8 mouse cellular contexts compared by ENCODE assay signal in genomic region chr15:27937003-27937860, GRCm38 (mm10).
DNase-seq lines count a peak whose midpoint lies in the region; ATAC-seq and TF ChIP-seq lines count a peak whose summit lies in the region.

No protein-coding gene starts in this region.

- peak overlapping the region; percentile 48 for H3K4me3 ChIP-seq in cerebellum, adult 2 months (replicated peaks; ENCODE audit: insufficient read depth, low read depth, low read length)
- peak overlapping the region; percentile 31 for H3K4me3 ChIP-seq in hindbrain, embryonic 16.5 days (ENCODE audit: low read length)

- peak overlapping the region; percentile 98 for H3K27ac ChIP-seq in cerebellum, adult 2 months (ENCODE audit: insufficient read depth, low read length)
- H3K27ac ChIP-seq in hindbrain, embryonic 16.5 days (ENCODE audit: low read depth, low read length) = peak overlapping the region; percentile 92

- peak; percentile 90; the same call in 1 of the 2 replicates for TF ChIP-seq POLR2A in cerebellum, adult 2 months (IDR thresholded peaks at IDR 0.05; ENCODE audit: borderline replicate concordance, insufficient read depth, low read length)

- H3K9me3 ChIP-seq in hindbrain, embryonic 16.5 days (ENCODE audit: control insufficient read depth, low read length) = no peaks in the 10 kb centered on the region

- peak; percentile 85 for ATAC-seq in Patski
- ATAC-seq in hindbrain, embryonic 16.5 days = peak; percentile 96

- H3K27me3 ChIP-seq in Patski = no peaks in the 10 kb centered on the region
- no peaks in the 10 kb centered on the region for H3K27me3 ChIP-seq in cerebellum, adult 2 months (ENCODE audit: control insufficient read depth, insufficient read depth, low read length)
- no peaks in the 10 kb centered on the region for H3K27me3 ChIP-seq in hindbrain, embryonic 16.5 days (replicated peaks; ENCODE audit: control insufficient read depth, insufficient read depth, low read length)

- H3K36me3 ChIP-seq in hindbrain, embryonic 16.5 days (ENCODE audit: control insufficient read depth, insufficient read depth, low read length) = no peaks in the 10 kb centered on the region

- peak overlapping the region; percentile 68 for H3K4me2 ChIP-seq in hindbrain, embryonic 16.5 days (ENCODE audit: low read length)

- H3K9ac ChIP-seq in hindbrain, embryonic 16.5 days (ENCODE audit: low read depth, low read length) = peak overlapping the region; percentile 61

- TF ChIP-seq CTCF in Patski (IDR thresholded peaks at IDR 0.05) = no peak
- no peak; the same call in 1 of the 2 replicates for TF ChIP-seq CTCF in cerebellum, adult 2 months (IDR thresholded peaks at IDR 0.05; ENCODE audit: borderline replicate concordance, insufficient read depth, low read depth, low read length)

- in situ Hi-C loops in Patski (cut with MboI; ENCODE audit: low pct_unique_long_range_greater_than_20kb) = no loop called here

- peaks cover 63% of the 10 kb centered on the region for H3K4me1 ChIP-seq in cerebellum, adult 2 months (ENCODE audit: control insufficient read depth, insufficient read depth, low read length)
- peaks cover 55% of the 10 kb centered on the region for H3K4me1 ChIP-seq in hindbrain, embryonic 16.5 days (ENCODE audit: control insufficient read depth, insufficient read depth, low read depth, low read length)

- POLR2A ChIA-PET in Patski (lab: Charles Lee) = interaction anchor here (0.7 to 1.2 kb wide), 3 partner anchors 11 to 89 kb away, joined by 3 to 4 read pairs (median 3); partner anchors contain the start of gene Trio

- peak; percentile 83 for DNase-seq in Patski (ENCODE audit: low read depth, low spot score)
- peak; percentile 87 to 91 for DNase-seq in cerebellum, adult 2 months
- DNase-seq in forelimb bud, embryonic 11.5 days (ENCODE audit: low read depth, low spot score) = peak; percentile 76
- peak; percentile 66 for DNase-seq in left cerebral cortex, adult 11 months (ENCODE audit: low spot score)
- DNase-seq in lung, postnatal 36 days = peak; percentile 53
- peak; percentile 58 for DNase-seq in right cerebral cortex, postnatal 14 days
- no peak for DNase-seq in spleen, adult 12 weeks (ENCODE audit: low spot score)

- CTCF ChIA-PET in Patski (lab: Charles Lee) = interaction anchor here (0.9 to 1.5 kb wide), 4 partner anchors 9 to 41 kb away, joined by 3 to 5 read pairs (median 3); no protein-coding TSS in a partner anchor

- 3% methylated on average over 20 of the region's 20 CpGs for WGBS in cerebellum, adult 2 months
- 2% methylated on average over 20 of the region's 20 CpGs for WGBS in hindbrain, embryonic 16.5 days
